Mouse (Mus musculus): ENCODE results near the gene Camk2b. TPM values are rescaled to one million over a fixed set of nuclear protein-coding genes. Genes with fewer than 3 reads are reported as not detected.

Camk2b gene
- polyA plus RNA-seq, 1 experiment: 6.2 TPM

DNA sequence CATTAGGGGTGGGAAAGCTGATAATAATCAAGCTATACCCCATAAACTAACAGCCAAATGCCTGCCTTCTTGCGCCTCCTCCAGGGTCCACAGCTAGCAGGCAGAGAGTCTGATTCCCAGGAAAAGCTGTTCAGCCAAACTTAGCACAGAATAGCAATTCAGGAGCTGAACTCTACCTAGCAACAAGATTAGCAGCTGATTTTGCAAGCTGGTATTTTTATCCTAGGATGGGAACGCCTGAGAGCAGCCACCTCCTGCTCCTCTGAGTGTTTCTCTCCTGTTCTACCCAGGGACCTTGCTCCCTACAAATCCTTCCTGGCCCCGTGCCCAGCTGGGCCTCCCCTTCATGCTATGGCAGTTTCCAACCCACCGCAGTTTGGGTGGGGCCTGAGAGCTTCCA is 20.8 kb upstream of the Camk2b start:
- Histone ChIP-seq H3K27ac (ENCODE audit: insufficient read depth, low read depth, low read length) (no peak overlapping the region), H3K4me1 (ENCODE audit: control insufficient read depth, insufficient read depth, low read length) (no peaks in the 10 kb centered on the region), H3K4me3 (ENCODE audit: insufficient read depth, low read depth, low read length) (no peak overlapping the region), H3K27me3 (replicated peaks; ENCODE audit: control insufficient read depth, insufficient read depth, low read length) (no peaks in the 10 kb centered on the region), H3K36me3 (ENCODE audit: control insufficient read depth, insufficient read depth, low read length) (no peaks in the 10 kb centered on the region)
- no peak for DNase-seq
- TF ChIP-seq POLR2A (IDR thresholded peaks at IDR 0.05; ENCODE audit: low read depth, low read length) (no peak), CTCF (conservative IDR thresholded peaks at IDR 0.05; ENCODE audit: insufficient read depth, insufficient read length, low read depth, low read length) (no peak)
- 41% methylated on average over 4 of the region's 4 CpGs for WGBS

DNA sequence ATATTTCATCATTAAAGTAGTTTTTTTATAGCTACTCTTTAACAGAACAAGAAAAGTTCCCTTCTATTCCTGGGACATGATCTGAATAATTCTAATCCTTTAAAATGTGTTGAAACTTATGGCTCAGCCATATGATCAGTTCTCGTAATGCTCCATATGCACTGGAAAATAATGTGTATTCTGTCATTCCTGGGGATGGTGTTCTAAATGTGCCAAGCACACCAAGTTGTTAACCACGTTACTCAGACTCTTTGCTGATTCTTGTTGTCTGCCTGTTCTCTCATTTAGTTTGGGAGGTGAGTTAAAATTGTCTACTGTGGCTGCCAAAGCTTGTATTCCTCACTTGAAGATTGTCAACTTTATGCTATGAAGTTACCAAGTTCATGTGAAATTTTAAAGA is 12.6 kb upstream of the Camk2b start:
- DNase-seq: no peak
- no peak overlapping the region for H3K27ac ChIP-seq (ENCODE audit: insufficient read depth, low read depth, low read length)
- 87% methylated on average over 2 of the region's 2 CpGs for WGBS
- TF ChIP-seq CTCF (conservative IDR thresholded peaks at IDR 0.05; ENCODE audit: insufficient read depth, insufficient read length, low read depth, low read length): no peak
- no peak for TF ChIP-seq POLR2A (IDR thresholded peaks at IDR 0.05; ENCODE audit: low read depth, low read length)
- H3K4me1 ChIP-seq (ENCODE audit: control insufficient read depth, insufficient read depth, low read length): no peaks in the 10 kb centered on the region
- H3K27me3 ChIP-seq (replicated peaks; ENCODE audit: control insufficient read depth, insufficient read depth, low read length): no peaks in the 10 kb centered on the region
- no peak overlapping the region for H3K4me3 ChIP-seq (ENCODE audit: insufficient read depth, low read depth, low read length)
- no peaks in the 10 kb centered on the region for H3K36me3 ChIP-seq (ENCODE audit: control insufficient read depth, insufficient read depth, low read length)

DNA sequence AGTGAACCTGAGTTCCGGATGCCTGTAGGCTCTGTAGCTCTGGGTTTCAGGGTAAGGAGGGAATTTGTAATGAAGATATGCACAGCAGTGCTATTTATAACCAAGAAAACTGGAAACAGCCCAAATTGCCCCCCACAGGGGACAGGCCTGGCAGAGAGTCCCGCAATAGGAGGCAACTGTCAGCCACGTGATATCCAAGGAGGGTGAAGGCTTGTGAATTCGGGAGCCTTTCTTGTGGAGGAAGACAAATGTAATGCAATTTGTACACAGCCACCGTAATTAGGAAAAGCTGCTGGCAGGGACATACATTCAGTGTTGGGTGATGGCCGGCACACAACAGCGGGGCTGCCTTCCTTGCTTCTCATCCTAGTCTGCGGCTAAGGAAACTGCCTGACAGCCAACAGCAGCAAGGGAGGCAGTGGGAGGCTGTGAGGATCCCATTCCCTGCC is 9.5 kb upstream of the Camk2b start:
- TF ChIP-seq POLR2A (IDR thresholded peaks at IDR 0.05; ENCODE audit: low read depth, low read length): no peak
- 60% methylated on average over 8 of the region's 8 CpGs for WGBS
- no peaks in the 10 kb centered on the region for H3K4me1 ChIP-seq (ENCODE audit: control insufficient read depth, insufficient read depth, low read length)
- no peak overlapping the region for H3K27ac ChIP-seq (ENCODE audit: insufficient read depth, low read depth, low read length)
- no peak for DNase-seq
- no peak overlapping the region for H3K4me3 ChIP-seq (ENCODE audit: insufficient read depth, low read depth, low read length)
- H3K36me3 ChIP-seq (ENCODE audit: control insufficient read depth, insufficient read depth, low read length): no peaks in the 10 kb centered on the region
- H3K27me3 ChIP-seq (replicated peaks; ENCODE audit: control insufficient read depth, insufficient read depth, low read length): no peaks in the 10 kb centered on the region

DNA sequence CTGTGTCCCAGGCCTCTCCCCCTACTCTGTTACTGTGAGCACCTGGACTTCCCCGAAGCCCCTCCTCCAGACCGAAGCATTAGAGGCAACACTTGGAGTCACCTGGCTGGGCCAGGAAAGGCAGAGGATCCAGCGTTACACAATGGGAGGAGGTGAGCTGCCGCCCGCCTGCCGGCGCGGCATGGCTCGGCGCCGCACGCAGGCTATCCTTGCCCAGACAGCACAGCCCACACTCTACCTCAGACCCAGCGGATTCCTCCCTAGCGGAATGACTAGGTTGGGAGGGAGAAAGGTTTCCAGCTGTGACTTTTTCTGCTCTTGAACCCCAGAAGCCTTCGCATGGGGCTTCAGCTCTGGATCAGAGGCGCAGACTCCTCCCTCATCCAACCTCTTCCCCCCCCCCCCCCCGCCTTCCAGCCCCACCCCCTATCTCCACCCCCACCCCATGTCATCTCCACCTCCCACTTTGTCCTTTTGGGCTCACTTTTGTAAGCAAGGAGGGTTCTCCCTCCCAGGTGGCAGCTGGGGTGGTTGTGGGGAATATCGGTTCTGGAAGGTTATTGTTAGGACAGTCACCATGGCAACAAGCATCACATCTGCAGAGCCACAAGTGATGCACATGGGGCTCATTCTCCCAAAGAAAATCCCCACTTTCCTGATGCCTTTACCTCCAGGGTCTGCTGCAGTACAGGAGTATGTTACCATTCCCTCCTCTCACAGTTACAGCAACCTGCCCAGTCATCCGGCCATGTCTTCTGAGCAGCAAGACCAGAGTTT is 2.2 kb upstream of the Camk2b start:
- Histone ChIP-seq H3K27me3 (replicated peaks; ENCODE audit: control insufficient read depth, insufficient read depth, low read length) (peaks cover 2% of the 10 kb centered on the region; the same call in 1 of the 2 replicates), H3K27ac (ENCODE audit: insufficient read depth, low read depth, low read length) (no peak overlapping the region), H3K4me1 (ENCODE audit: control insufficient read depth, insufficient read depth, low read length) (no peaks in the 10 kb centered on the region), H3K4me3 (ENCODE audit: insufficient read depth, low read depth, low read length) (no peak overlapping the region), H3K36me3 (ENCODE audit: control insufficient read depth, insufficient read depth, low read length) (no peaks in the 10 kb centered on the region)
- 15% methylated on average over 18 of the region's 19 CpGs for WGBS
- no peak for TF ChIP-seq CTCF (conservative IDR thresholded peaks at IDR 0.05; ENCODE audit: insufficient read depth, insufficient read length, low read depth, low read length)
- no peak for TF ChIP-seq POLR2A (IDR thresholded peaks at IDR 0.05; ENCODE audit: low read depth, low read length)
- DNase-seq: no peak

DNA sequence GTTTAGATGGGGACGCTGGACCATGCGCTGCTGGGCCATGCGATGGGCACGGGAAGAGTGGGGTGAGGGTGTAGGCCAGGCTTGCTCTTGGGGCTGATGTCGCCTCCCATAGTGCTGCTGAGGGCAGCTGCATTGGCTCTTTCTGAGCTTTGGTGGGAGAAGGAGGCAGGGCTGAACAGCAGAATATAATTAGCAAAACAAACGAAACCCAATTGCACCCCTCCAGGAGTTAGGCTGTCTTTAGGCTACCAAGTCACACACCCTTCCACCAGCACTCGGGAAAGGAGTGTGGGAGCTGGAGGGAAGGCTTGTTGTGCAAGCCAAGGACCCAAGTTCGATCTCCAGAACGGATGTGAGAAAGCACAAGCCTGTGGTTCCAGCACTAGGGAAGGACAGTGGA is 998 bp upstream of the Camk2b start:
- peaks cover 2% of the 10 kb centered on the region; the same call in 1 of the 2 replicates for H3K27me3 ChIP-seq (replicated peaks; ENCODE audit: control insufficient read depth, insufficient read depth, low read length)
- DNase-seq: no peak
- H3K27ac ChIP-seq (ENCODE audit: insufficient read depth, low read depth, low read length): no peak overlapping the region
- no peaks in the 10 kb centered on the region for H3K36me3 ChIP-seq (ENCODE audit: control insufficient read depth, insufficient read depth, low read length)
- no peak overlapping the region for H3K4me3 ChIP-seq (ENCODE audit: insufficient read depth, low read depth, low read length)
- TF ChIP-seq CTCF (conservative IDR thresholded peaks at IDR 0.05; ENCODE audit: insufficient read depth, insufficient read length, low read depth, low read length) (no peak), POLR2A (IDR thresholded peaks at IDR 0.05; ENCODE audit: low read depth, low read length) (no peak)
- WGBS: 59% methylated on average over 9 of the region's 9 CpGs
- H3K4me1 ChIP-seq (ENCODE audit: control insufficient read depth, insufficient read depth, low read length): no peaks in the 10 kb centered on the region

DNA sequence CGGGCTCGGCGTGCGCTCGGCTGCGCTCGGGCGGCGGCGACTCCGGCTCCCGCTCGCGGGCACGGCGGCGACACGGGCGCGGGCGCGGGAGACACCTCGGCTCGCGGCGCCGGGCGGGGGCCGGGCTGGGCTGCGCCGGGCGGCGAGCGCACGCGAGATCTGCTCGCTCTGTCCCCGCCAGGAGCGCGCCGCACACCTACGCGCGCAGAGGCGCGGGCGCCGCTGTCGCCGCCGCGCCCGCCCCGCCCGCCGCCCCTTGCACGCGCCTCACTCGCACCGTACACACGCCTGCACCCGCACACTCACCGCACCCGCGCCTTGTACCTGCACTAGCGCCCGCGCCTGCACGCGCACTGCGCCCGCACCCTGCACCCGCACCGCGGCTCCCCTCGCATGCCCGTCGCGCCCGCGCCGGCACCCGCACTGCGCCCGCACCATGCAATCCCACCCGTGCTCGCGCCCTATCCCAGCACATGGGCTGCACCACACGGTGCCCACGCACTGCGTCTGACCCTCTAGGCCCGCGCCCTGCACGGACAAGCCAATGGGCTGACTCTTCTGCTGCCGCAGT is 526 bp downstream of the Camk2b start:
- H3K4me3 ChIP-seq (ENCODE audit: insufficient read depth, low read depth, low read length): peak overlapping the region; percentile 31; the same call in 1 of the 2 replicates
- WGBS: 3% methylated on average over 91 of the region's 95 CpGs
- TF ChIP-seq POLR2A (IDR thresholded peaks at IDR 0.05; ENCODE audit: low read depth, low read length): no peak
- no peak for TF ChIP-seq CTCF (conservative IDR thresholded peaks at IDR 0.05; ENCODE audit: insufficient read depth, insufficient read length, low read depth, low read length)
- H3K27ac ChIP-seq (ENCODE audit: insufficient read depth, low read depth, low read length): no peak overlapping the region
- no peaks in the 10 kb centered on the region for H3K4me1 ChIP-seq (ENCODE audit: control insufficient read depth, insufficient read depth, low read length)
- H3K36me3 ChIP-seq (ENCODE audit: control insufficient read depth, insufficient read depth, low read length): no peaks in the 10 kb centered on the region
- H3K27me3 ChIP-seq (replicated peaks; ENCODE audit: control insufficient read depth, insufficient read depth, low read length): peaks cover 2% of the 10 kb centered on the region; the same call in 1 of the 2 replicates
- no peak for DNase-seq

DNA sequence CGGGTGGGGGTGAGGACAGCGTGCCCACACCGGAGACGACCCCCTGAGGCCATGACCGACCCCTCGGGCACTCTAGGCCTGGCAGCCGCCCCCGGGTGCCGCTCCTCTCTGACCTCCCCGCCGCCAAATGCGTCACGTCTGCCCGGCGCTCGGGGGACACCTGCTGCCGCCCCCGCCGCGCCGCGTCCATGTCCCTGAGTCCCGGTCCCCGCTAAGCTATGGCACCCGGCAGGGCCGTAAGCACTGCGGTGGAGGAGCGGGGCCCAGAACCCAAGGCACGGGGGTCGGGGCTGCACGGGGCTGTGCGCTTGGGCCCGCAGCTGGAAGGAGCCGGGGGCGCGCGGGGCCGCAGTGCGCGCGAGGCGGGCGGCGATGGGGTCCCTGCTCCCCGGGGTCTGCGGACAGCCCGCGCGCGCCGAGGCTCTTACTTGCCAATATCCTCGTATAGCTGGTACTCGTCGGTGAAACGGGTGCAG is 1.1 kb downstream of the Camk2b start:
- H3K4me3 ChIP-seq (ENCODE audit: insufficient read depth, low read depth, low read length): peak overlapping the region; percentile 31; the same call in 1 of the 2 replicates
- 1% methylated on average over 51 of the region's 55 CpGs for WGBS
- no peak overlapping the region for H3K27ac ChIP-seq (ENCODE audit: insufficient read depth, low read depth, low read length)
- H3K4me1 ChIP-seq (ENCODE audit: control insufficient read depth, insufficient read depth, low read length): no peaks in the 10 kb centered on the region
- no peaks in the 10 kb centered on the region for H3K36me3 ChIP-seq (ENCODE audit: control insufficient read depth, insufficient read depth, low read length)
- DNase-seq: no peak
- TF ChIP-seq CTCF (conservative IDR thresholded peaks at IDR 0.05; ENCODE audit: insufficient read depth, insufficient read length, low read depth, low read length): no peak
- no peak for TF ChIP-seq POLR2A (IDR thresholded peaks at IDR 0.05; ENCODE audit: low read depth, low read length)
- H3K27me3 ChIP-seq (replicated peaks; ENCODE audit: control insufficient read depth, insufficient read depth, low read length): peaks cover 2% of the 10 kb centered on the region; the same call in 1 of the 2 replicates
